Mouse (Mus musculus) erythroid progenitor cell, adult 5-6 weeks (primary cell): ENCODE results near the gene Noa1. TPM values are rescaled to one million over a fixed set of nuclear protein-coding genes. Genes with fewer than 3 reads are reported as not detected.

Experiments
- ATAC-seq: replicated peaks from 2 replicates; pipeline ENCODE4 v1.8.0; 2016; ENCODE audit warnings: moderate number of reproducible peaks, mild to moderate bottlenecking, moderate TSS enrichment, inconsistent platforms; ENCODE audit not compliant: poor library complexity, low FRiP score, severe bottlenecking
- total RNA-seq, 2 experiments: library from RNA; stranded (forward) in 1 of 2; stranded (reverse) in 1 of 2; fragments of 150-400 nt in 1 of 2; fragments of 186-747, 209-891 nt in 1 of 2; gene quantifications; 2 replicates each; pipeline versions ENCODE4 v1.2.3 to v1.2.4; 2015 to 2017; ENCODE audit warnings: low replicate concordance in 2 of 2

Noa1 gene
- total RNA-seq, 2 experiments from 2014 or later: 6.3 to 28.2 TPM

DNA sequence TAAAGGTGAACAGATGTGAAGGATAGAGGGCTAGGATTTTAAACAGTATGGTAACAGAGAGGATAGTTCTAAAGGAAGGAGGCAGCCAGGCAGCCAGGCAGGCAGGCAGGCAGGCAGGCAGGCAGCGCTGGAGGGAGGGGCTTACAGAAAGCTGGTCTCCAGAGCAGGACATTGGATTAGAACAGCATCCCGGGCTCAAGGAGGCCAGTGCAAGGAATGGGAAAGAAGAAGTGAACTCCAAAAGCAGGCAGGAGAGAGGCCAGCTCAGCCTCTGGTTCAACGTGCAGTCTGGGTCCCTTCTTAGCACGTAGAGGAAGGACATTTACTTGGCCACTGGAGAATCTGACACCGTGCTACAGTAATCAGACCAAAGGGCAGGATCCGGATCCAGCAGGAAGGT, 49.7 kb downstream of the Noa1 start:
- peak; percentile 32; the same call in 1 of the 2 replicates for ATAC-seq

DNA sequence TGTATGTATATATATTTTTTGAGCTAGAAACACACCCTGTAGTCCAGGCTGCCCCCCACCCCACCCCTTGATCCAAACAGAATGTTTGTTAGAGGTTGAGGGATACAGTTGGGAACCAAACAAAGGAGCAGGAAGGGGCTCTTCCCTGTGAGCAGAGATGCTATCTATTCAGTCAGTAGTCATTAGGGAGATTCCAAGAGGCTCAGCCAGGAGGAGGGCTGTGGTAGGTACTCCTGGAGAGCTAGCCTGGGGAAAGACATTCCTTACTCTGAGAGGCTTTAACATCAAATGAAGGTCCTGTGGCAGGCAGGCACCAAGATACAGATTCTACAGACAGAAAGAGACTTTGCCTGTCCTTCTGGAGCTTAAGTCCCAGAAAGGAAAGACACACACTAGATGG, 50.6 kb downstream of the Noa1 start:
- no peak for ATAC-seq

DNA sequence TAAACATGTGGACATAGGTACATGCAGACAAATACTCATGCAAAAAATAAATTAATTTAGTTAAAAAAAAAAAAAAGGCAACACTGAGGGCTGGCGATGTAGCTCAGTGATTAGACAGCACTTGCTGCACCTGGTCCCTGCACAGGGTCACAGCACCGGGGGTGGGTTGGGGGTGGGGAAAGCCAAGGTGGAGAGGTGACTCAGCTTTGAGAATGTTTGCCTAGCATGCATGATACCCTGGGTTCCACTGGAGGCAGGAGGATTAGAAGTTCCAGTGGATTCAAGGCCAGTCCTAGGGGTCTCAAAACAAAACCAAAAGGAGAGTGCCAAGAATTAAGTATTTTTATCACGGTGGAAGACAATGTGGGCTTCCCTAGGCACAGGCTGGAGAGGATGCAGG, 52.3 kb downstream of the Noa1 start:
- no peak for ATAC-seq

DNA sequence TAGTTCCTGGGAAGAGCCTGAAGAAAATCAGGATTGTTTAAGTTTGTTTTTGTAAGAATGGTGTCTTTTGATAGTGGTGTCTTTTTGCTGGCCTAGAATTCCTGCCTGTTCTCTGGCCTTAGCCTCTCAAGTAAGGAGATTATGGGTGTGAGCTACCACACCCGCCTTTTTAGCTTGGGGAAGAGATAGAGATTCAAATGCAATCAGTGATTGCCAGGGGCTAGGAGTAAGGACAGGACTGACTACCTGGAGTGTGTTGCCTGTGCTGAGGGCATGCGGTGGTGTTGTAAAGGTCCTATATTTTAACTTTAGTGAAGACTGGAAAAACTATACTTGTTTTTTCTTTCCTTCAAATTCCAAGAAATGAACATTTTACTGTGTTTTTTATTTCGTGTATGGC, 55.5 kb downstream of the Noa1 start:
- ATAC-seq: no peak

DNA sequence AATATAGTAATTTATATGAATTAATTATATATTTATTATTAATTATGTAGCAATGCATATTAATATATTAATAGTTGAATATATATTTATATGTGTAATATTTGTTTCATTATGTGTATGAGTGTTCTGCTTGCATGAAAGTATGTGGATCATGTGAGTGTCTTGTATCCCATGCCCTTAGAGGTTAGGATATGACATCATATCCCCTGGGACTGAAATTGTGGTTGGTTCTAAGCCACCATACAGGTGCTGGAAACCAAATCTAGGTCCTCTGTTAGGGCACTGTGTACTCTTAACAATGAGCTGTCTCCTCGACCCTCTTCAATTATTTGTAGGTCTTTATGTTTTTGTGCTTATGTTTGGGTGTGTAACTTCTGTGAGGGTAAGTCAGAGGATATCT, 56.7 kb downstream of the Noa1 start:
- ATAC-seq: no peak

DNA sequence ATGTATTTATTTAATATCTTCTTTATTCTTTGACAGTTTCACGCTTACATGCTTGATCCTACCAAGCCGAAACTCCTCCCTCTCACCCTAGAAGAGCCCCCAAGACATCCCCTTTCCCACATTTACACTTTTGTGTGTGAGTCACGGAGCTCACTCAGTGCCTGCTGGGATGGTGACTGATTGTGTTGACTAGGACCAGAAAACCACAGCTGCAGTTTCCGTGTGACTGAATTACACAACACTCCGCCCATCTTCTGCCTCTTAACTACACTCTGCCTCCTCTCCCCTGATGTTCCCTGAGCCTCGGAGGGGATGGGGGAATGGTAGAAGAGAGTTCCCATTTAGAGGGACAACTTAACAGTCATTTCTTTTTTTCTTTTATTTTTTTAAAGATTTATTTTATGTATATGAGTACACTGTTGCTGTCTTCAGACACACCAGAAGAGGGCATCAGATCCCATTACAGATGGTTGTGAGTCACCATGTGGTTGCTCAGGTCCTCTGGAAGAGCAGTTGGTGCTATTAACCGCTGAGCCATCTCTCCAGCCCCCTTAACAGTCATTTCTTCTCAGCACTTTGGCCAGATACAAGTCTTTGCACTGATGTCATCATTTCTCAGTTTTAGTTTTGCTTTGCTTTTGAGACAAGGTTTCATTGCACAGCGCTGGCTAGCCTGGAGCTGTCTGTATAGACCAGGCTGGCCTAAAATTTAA, 57.6 kb downstream of the Noa1 start:
- ATAC-seq: no peak

DNA sequence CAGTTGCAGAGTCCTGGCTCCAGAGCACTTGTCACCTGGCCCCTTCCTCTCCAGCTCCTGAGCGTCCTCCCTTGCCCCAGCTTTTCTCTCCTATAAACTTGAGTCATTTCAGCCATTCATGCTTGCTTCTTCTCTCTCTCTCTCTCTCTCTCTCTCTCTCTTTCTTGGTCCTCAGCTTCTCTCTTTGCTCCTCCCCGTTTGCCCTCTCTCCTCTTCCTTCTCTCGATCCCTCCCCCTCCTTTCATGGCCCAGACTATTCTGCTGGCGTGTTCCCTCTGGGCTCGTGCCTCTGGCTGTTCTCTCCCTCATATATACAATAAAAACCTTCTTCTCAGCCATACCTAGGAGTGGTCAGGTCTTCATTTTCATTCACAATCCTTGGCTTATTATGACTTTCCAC, 58.2 kb downstream of the Noa1 start:
- no peak for ATAC-seq

DNA sequence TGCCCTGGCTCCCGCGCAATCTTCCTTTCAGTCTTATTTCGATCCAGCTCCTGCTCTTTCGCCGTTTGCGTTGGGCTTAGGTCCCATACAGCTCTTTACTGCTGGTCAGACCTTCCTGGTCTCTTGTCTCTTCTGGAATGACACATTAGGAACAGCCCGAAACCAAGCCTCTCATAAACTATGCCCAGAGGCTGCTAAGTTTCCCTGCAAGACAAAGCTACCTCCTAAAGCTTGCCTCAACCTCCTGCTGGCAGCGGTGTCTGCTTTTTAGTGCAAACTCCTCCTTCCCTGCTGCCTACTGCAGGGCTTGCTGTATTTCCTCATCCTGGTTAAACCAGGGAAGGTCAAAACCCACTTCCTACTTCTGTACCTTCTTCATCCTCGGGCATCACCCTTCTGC, 59.8 kb downstream of the Noa1 start:
- no peak for ATAC-seq

DNA sequence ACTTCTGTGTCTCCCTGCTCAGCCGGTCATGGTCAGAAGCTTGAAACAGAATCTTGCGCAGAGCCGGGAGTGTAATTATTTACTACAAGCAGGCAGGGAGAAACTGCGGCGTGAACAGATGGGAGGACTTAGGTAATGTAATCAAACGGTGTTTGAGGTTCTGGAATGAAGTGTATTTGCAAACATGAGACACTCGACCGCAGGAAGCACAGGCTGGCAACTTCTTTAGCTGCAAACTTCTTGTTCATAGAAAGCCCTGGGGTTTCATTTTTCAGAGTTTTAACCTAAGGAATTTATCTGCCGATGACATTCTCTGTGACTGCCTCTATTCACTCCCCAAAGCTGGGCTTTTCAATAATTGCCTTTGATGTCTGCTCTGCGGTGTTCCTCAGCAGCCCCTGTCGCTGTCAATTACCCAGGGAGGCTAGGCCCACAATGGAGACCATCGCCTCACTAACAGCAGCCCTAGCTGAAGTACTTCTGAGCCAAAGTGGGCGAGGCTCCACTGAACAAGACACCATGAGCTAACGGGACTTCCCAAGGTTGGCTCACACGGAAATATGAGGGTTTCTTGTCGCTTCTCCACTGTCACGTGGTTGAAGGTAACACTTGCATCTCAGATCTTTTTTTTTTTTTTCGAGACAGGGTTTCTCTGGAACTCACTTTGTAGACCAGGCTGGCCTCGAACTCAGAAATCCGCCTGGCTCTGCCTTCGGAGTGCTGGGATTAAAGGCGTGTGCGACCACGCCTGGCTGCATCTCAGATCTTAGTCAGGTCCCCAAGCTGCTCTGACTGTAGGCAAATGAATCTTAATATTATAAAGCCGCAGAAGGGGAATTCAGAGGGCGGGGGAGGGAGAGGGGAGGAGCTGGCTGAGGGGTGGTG, 63.9 kb downstream of the Noa1 start:
- no peak for ATAC-seq

DNA sequence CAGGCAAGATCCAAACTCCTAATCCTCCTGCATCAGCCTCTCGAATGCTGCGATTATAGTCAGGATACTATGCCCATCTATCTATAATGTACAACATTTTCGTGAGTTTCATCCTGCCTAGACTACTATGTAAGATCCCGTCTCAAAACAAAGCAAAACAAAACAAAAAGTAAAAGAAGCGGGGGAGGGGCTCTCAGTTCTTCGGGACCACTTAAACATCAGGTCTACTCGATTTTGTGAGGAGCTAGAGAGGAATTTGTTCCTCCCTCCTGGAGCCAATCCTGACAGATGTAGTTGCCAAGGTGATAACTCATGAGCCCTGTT, 64.5 kb downstream of the Noa1 start:
- no peak for ATAC-seq

DNA sequence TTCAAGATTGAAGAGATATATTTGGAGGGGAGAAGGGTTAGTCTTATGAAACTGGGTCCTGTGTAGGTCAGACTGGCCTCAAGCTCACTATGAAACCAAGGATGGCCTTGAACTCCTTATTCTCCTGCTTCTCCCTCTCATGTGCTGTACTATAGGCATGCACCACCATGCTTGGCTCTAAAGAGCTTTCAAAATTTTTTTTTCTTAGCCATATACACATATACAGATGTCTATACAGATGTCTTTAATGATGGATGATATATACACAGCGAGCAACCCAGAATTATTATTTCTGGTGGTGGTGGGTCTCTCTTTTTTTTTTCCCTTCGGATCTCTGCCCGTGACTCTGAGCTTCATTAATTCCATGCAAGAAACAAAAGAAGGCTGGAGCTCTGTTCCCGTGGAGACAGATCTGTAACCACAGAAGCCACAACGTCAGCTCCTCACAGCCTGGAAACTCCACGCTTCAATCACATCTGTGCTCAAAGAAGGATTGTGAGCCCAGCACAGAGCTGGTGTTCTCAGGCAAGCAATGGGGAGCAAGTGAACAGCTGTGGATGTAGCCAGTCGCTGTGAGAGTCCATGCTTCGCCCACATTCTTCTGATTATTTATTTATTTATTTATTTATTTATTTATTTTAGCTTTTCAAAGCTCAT, 65.4 kb downstream of the Noa1 start:
- no peak for ATAC-seq

Other genes with a start within 250 kb of the Noa1 start
- 2.1 and 4.3 TPM in 2 replicates for gene Hopx, start 195.0 kb downstream of the Noa1 start, total RNA-seq (2015; ENCODE audit: low replicate concordance)
- 2.4 TPM in 1 of 2 replicates, not detected in the other for gene Hopx, start 195.0 kb downstream of the Noa1 start, total RNA-seq (2017; ENCODE audit: low replicate concordance)
- not detected in 2 replicates for gene Spink2, start 98.6 kb downstream of the Noa1 start, total RNA-seq (2015; ENCODE audit: low replicate concordance)
- gene Spink2, start 98.6 kb downstream of the Noa1 start, total RNA-seq (2017; ENCODE audit: low replicate concordance): not detected in 2 replicates
- 7.2 and 8.8 TPM in 2 replicates for gene Rest, start 44.6 kb downstream of the Noa1 start, total RNA-seq (2015; ENCODE audit: low replicate concordance)
- 11.2 and 13.4 TPM in 2 replicates for gene Rest, start 44.6 kb downstream of the Noa1 start, total RNA-seq (2017; ENCODE audit: low replicate concordance)
- gene Polr2b, start 63 bp upstream of the Noa1 start, total RNA-seq (2015; ENCODE audit: low replicate concordance): 43.6 and 62.5 TPM in 2 replicates
- 53.7 and 109 TPM in 2 replicates for gene Polr2b, start 63 bp upstream of the Noa1 start, total RNA-seq (2017; ENCODE audit: low replicate concordance)
- 3.8 and 7.6 TPM in 2 replicates for gene Igfbp7, start 98.0 kb upstream of the Noa1 start, total RNA-seq (2015; ENCODE audit: low replicate concordance)
- gene Igfbp7, start 98.0 kb upstream of the Noa1 start, total RNA-seq (2017; ENCODE audit: low replicate concordance): 0.90 TPM in 1 of 2 replicates, not detected in the other